Mouse (Mus musculus) heart, adult 2 months (tissue): ENCODE results near the gene Tenm4.

Source experiments
- CTCF ChIP-seq: fragments of 200-600 bp; IDR thresholded peaks from 2 replicates; pipeline ENCODE4 v1.8.1; 2022; ENCODE audit warnings: antibody characterized with exemption, mild to moderate bottlenecking, moderate library complexity
- POLR2A ChIP-seq: fragments of 200-500 bp; IDR thresholded peaks from 2 replicates; pipeline ENCODE4 v1.6.1; 2011; ENCODE audit warnings: mild to moderate bottlenecking, low read depth, low read length, control low read depth; ENCODE audit not compliant: insufficient read depth

DNA sequence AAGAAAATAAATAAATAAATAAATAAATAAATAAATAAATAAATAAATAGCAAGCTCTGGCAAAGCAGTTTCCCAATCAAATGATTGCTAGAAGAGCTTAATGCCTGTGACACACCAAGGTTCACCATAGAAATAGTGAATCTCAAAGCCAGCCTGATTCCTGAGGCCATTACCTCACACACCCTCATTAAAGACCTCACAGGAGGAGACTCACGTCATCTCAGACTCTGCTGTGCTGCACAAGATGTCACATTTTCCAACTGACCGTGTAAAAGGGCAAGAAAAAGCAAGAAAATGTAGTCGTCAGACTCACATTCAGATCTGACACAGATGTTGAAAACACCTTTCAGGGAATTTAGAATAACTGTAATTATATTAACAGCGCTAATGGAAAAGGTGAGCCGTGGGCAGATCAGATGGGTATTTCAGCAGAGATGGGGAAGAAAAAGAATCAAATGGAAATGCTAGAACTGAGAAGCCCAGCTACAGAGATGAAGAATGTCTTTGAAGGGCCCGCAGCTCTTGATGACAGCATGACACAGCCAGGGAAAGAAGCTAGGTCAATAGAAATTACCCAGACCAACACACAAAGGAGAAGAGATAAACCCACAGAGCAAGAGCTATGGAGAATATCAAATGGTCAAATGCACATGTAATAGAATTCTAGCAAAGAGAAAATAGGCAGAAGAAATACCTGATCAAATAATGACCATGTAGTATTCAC, 709.3 kb downstream of the Tenm4 start:
- TF ChIP-seq CTCF, result no peak
- no peak for TF ChIP-seq POLR2A
